Mouse (Mus musculus): ENCODE data around the gene Ccnd3. TPM values are rescaled to one million over a fixed set of nuclear protein-coding genes. Genes with fewer than 3 reads are reported as not detected.

Ccnd3 gene
- polyA plus RNA-seq, 1 experiment, result 202 TPM

GRCm38 (mm10) chr17:47628851-47629676 lies 124.2 kb downstream of the Ccnd3 start:
- TF ChIP-seq CTCF (IDR thresholded peaks at IDR 0.05; ENCODE audit: insufficient read depth, low read length), result no peak
- TF ChIP-seq POLR2A (IDR thresholded peaks at IDR 0.05; ENCODE audit: borderline replicate concordance, extremely low read depth, low read depth, low read length), result 0 out of 2 replicates have a peak, but pooled peaks have one; percentile 8
- under 1% methylated on average over 63 of the region's 63 CpGs for WGBS
- DNase-seq, result peak; percentile 93

GRCm38 (mm10) chr17:47629717-47630677 lies 125.1 kb downstream of the Ccnd3 start:
- peaks cover 7% of the 10 kb centered on the region; the same call in 1 of the 2 replicates for H3K4me1 ChIP-seq (ENCODE audit: control insufficient read depth, insufficient read depth, low read length)
- peak overlapping the region; percentile 92 for H3K4me3 ChIP-seq (replicated peaks; ENCODE audit: extremely low read depth, low read depth, low read length)
- TF ChIP-seq CTCF (IDR thresholded peaks at IDR 0.05; ENCODE audit: insufficient read depth, low read length) (no peak), POLR2A (IDR thresholded peaks at IDR 0.05; ENCODE audit: borderline replicate concordance, extremely low read depth, low read depth, low read length) (no peak)
- DNase-seq, result peak; percentile 44
- WGBS, result under 1% methylated on average over 61 of the region's 61 CpGs

More at GRCm38 (mm10) chr17:47628851-47629676, 124.2 kb downstream of the Ccnd3 start:
- peak overlapping the region; percentile 92 for H3K4me3 ChIP-seq (replicated peaks; ENCODE audit: extremely low read depth, low read depth, low read length)
- H3K4me1 ChIP-seq (ENCODE audit: control insufficient read depth, insufficient read depth, low read length), result peaks cover 7% of the 10 kb centered on the region; the same call in 1 of the 2 replicates

- DNase-seq, result no peak
- TF ChIP-seq POLR2A (IDR thresholded peaks at IDR 0.05; ENCODE audit: borderline replicate concordance, extremely low read depth, low read depth, low read length) (no peak), CTCF (IDR thresholded peaks at IDR 0.05; ENCODE audit: insufficient read depth, low read length) (no peak)
- Histone ChIP-seq H3K4me1 (ENCODE audit: control insufficient read depth, insufficient read depth, low read length) (peaks cover 7% of the 10 kb centered on the region; the same call in 1 of the 2 replicates), H3K4me3 (replicated peaks; ENCODE audit: extremely low read depth, low read depth, low read length) (peak within 1 kb of the TSS; percentile 92)
- 2% methylated on average over 3 of the region's 3 CpGs for WGBS
These were observed 125.8 kb downstream of the Ccnd3 start, which contains the start of gene Usp49 for GRCm38 (mm10) chr17:47630678-47631065. Usp49 (plus strand) TSS chr17:47630690.

GRCm38 (mm10) chr17:47632181-47632840 lies 127.5 kb downstream of the Ccnd3 start:
- WGBS, result 69% methylated on average over 4 of the region's 4 CpGs
- Histone ChIP-seq H3K4me1 (ENCODE audit: control insufficient read depth, insufficient read depth, low read length) (peaks cover 7% of the 10 kb centered on the region; the same call in 1 of the 2 replicates), H3K4me3 (replicated peaks; ENCODE audit: extremely low read depth, low read depth, low read length) (no peak overlapping the region)
- TF ChIP-seq CTCF (IDR thresholded peaks at IDR 0.05; ENCODE audit: insufficient read depth, low read length) (no peak), POLR2A (IDR thresholded peaks at IDR 0.05; ENCODE audit: borderline replicate concordance, extremely low read depth, low read depth, low read length) (no peak)
- DNase-seq, result no peak

- 75% methylated on average over 7 of the region's 7 CpGs for WGBS
- H3K4me1 ChIP-seq (ENCODE audit: control insufficient read depth, insufficient read depth, low read length), result 0 out of 2 replicates have a peak, but pooled peaks cover 3% of the 10 kb centered on the region
- TF ChIP-seq CTCF (IDR thresholded peaks at IDR 0.05; ENCODE audit: insufficient read depth, low read length), result no peak
- no peak for TF ChIP-seq POLR2A (IDR thresholded peaks at IDR 0.05; ENCODE audit: borderline replicate concordance, extremely low read depth, low read depth, low read length)
These were observed 129.3 kb downstream of the Ccnd3 start for GRCm38 (mm10) chr17:47633999-47634770.

GRCm38 (mm10) chr17:47642992-47643391 lies 138.1 kb downstream of the Ccnd3 start:
- no peaks in the 10 kb centered on the region for H3K4me1 ChIP-seq (ENCODE audit: control insufficient read depth, insufficient read depth, low read length)
- no peak for TF ChIP-seq CTCF (IDR thresholded peaks at IDR 0.05; ENCODE audit: insufficient read depth, low read length)
- H3K4me3 ChIP-seq (replicated peaks; ENCODE audit: extremely low read depth, low read depth, low read length), result no peak overlapping the region
- no peak for DNase-seq
- WGBS, result 83% methylated on average over 2 of the region's 2 CpGs

More at GRCm38 (mm10) chr17:47633999-47634770, 129.3 kb downstream of the Ccnd3 start:
- H3K4me3 ChIP-seq (replicated peaks; ENCODE audit: extremely low read depth, low read depth, low read length), result no peak overlapping the region
- DNase-seq, result no peak

GRCm38 (mm10) chr17:47646683-47647082 lies 141.8 kb downstream of the Ccnd3 start:
- Histone ChIP-seq H3K4me1 (ENCODE audit: control insufficient read depth, insufficient read depth, low read length) (no peaks in the 10 kb centered on the region), H3K4me3 (replicated peaks; ENCODE audit: extremely low read depth, low read depth, low read length) (no peak overlapping the region)
- DNase-seq, result peak; percentile 68
- 67% methylated on average over 1 of the region's 1 CpGs for WGBS
- TF ChIP-seq CTCF (IDR thresholded peaks at IDR 0.05; ENCODE audit: insufficient read depth, low read length) (peak; percentile 36; the same call in 1 of the 2 replicates), POLR2A (IDR thresholded peaks at IDR 0.05; ENCODE audit: borderline replicate concordance, extremely low read depth, low read depth, low read length) (no peak)

- no peak for DNase-seq
- Histone ChIP-seq H3K4me3 (replicated peaks; ENCODE audit: extremely low read depth, low read depth, low read length) (no peak overlapping the region), H3K4me1 (ENCODE audit: control insufficient read depth, insufficient read depth, low read length) (no peaks in the 10 kb centered on the region)
- 65% methylated on average over 4 of the region's 4 CpGs for WGBS
- TF ChIP-seq CTCF (IDR thresholded peaks at IDR 0.05; ENCODE audit: insufficient read depth, low read length), result no peak
- no peak for TF ChIP-seq POLR2A (IDR thresholded peaks at IDR 0.05; ENCODE audit: borderline replicate concordance, extremely low read depth, low read depth, low read length)
These were observed 144.1 kb downstream of the Ccnd3 start for GRCm38 (mm10) chr17:47648966-47649365.

Other genes with a start within 250 kb of the Ccnd3 start
- gene Mrps10, start 136.2 kb upstream of the Ccnd3 start, polyA plus RNA-seq (2012; rRNA removed), result 15.5 and 18.8 TPM in 2 replicates
- gene Guca1b, start 119.7 kb upstream of the Ccnd3 start, polyA plus RNA-seq (2012; rRNA removed), result 1.0 and 1.3 TPM in 2 replicates
- 1.1 and 2.9 TPM in 2 replicates for gene Guca1a, start 104.5 kb upstream of the Ccnd3 start, polyA plus RNA-seq (2012; rRNA removed)
- 9.2 and 13.0 TPM in 2 replicates for gene AI661453, start 68.4 kb upstream of the Ccnd3 start, polyA plus RNA-seq (2012; rRNA removed)
- 0.14 and 0.20 TPM in 2 replicates for gene 1700001C19Rik, start 67.7 kb upstream of the Ccnd3 start, polyA plus RNA-seq (2012; rRNA removed)
- gene Taf8, start 2.8 kb upstream of the Ccnd3 start, polyA plus RNA-seq (2012; rRNA removed), result 25.7 and 32.2 TPM in 2 replicates
- gene Bysl, start 106.4 kb downstream of the Ccnd3 start, polyA plus RNA-seq (2012; rRNA removed), result 7.4 and 9.8 TPM in 2 replicates
- gene Med20, start 106.5 kb downstream of the Ccnd3 start, polyA plus RNA-seq (2012; rRNA removed), result 20.0 and 27.3 TPM in 2 replicates
- 0.45 and 0.52 TPM in 2 replicates for gene Gm20517, start 106.5 kb downstream of the Ccnd3 start, polyA plus RNA-seq (2012; rRNA removed)
- gene Usp49, start 125.6 kb downstream of the Ccnd3 start, polyA plus RNA-seq (2012; rRNA removed), result 6.4 and 6.7 TPM in 2 replicates
- gene Tomm6, start 183.3 kb downstream of the Ccnd3 start, polyA plus RNA-seq (2012; rRNA removed), result 94.7 and 101 TPM in 2 replicates
- 15.2 and 17.2 TPM in 2 replicates for gene Frs3, start 184.0 kb downstream of the Ccnd3 start, polyA plus RNA-seq (2012; rRNA removed)
- gene Gm21981, start 189.4 kb downstream of the Ccnd3 start, polyA plus RNA-seq (2012; rRNA removed), result 0.72 and 0.87 TPM in 2 replicates
- 3.3 and 3.9 TPM in 2 replicates for gene Prickle4, start 189.7 kb downstream of the Ccnd3 start, polyA plus RNA-seq (2012; rRNA removed)
- gene Pgc, start 221.8 kb downstream of the Ccnd3 start, polyA plus RNA-seq (2012; rRNA removed), result 1.9 and 2.0 TPM in 2 replicates
- gene Tfeb, start 232.0 kb downstream of the Ccnd3 start, polyA plus RNA-seq (2012; rRNA removed), result 43.4 and 51.1 TPM in 2 replicates